Mouse (Mus musculus) bone marrow, adult 2 months (tissue): ENCODE measurements around the gene Ces1b. TPM values are rescaled to one million over a fixed set of nuclear protein-coding genes. Genes with fewer than 3 reads are reported as not detected.
A peak's percentile ranks its signal among the peaks of the same experiment; 100 is the strongest.

ENCODE experiments used
- H3K27ac ChIP-seq: fragments of 200-500 bp; 2 replicates; pipeline ENCODE4 v1.5.1; 2012; ENCODE audit warnings: low read depth, mild to moderate bottlenecking, control low read depth, inconsistent platforms, low read length; ENCODE audit not compliant: control insufficient read depth, poor library complexity, insufficient read depth
- H3K4me1 ChIP-seq: fragments of 200-500 bp; 2 replicates; pipeline ENCODE4 v1.6.1; 2011; ENCODE audit warnings: low read length; ENCODE audit not compliant: control insufficient read depth, insufficient read depth
- H3K4me3 ChIP-seq: fragments of 200-500 bp; replicated peaks from 2 replicates; pipeline ENCODE3; 2011; ENCODE audit warnings: mild to moderate bottlenecking, low read depth, low read length, control low read depth; ENCODE audit not compliant: control insufficient read depth
- CTCF ChIP-seq: fragments of 200-500 bp; IDR thresholded peaks from 2 replicates; pipeline ENCODE4 v1.5.1; 2011; ENCODE audit warnings: low read length, control low read depth; ENCODE audit not compliant: control insufficient read depth, insufficient read depth
- POLR2A ChIP-seq: fragments of 200-500 bp; IDR thresholded peaks from 2 replicates; pipeline ENCODE4 v1.6.1; 2011; ENCODE audit warnings: low read depth, mild to moderate bottlenecking, control low read depth, low read length, borderline replicate concordance; ENCODE audit not compliant: control insufficient read depth
- WGBS: fragments of 180-500 bp; shearing (Covaris S2); methylation state at CpG from one replicate; pipeline ENCODE4 v1.1.7; 2018; 5-methylcytosine and 5-hydroxymethylcytosine counted together
- polyA plus RNA-seq: library from polyadenylated mRNA; stranded (reverse); fragments of >200 nt; gene quantifications from 2 replicates; pipeline ENCODE4 v1.2.4, GENCODE M21; 2011; ENCODE audit warnings: low replicate concordance; ENCODE audit not compliant: missing spikeins, insufficient read depth, insufficient read length

The Ces1b gene
- polyA plus RNA-seq, 1 experiment = not detected

DNA sequence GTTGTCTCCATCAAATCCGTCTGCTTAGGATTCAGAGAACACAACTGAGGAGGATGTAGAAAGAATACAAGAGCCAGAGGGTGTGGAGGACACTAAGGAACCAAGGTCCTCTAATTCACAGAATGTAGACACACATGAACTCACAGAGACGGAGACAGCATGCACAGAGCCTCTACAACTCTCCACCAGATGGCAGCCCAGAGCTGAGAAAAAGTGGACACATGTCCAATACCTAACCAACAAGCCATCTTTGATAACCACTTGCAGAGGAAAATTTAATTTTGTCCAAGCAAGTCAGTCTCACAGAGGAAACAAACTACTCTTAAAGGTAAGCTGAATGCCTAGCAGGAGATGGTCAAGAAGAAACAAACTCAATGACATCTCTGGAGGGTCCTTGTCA is 20.6 kb downstream of the Ces1b start:
- Histone ChIP-seq H3K27ac (no peak overlapping the region), H3K4me1 (no peaks in the 10 kb centered on the region), H3K4me3 (no peak overlapping the region)
- 19% methylated on average over 2 of the region's 2 CpGs for WGBS
- TF ChIP-seq CTCF (peak; percentile 20; the same call in 1 of the 2 replicates), POLR2A (no peak)

DNA sequence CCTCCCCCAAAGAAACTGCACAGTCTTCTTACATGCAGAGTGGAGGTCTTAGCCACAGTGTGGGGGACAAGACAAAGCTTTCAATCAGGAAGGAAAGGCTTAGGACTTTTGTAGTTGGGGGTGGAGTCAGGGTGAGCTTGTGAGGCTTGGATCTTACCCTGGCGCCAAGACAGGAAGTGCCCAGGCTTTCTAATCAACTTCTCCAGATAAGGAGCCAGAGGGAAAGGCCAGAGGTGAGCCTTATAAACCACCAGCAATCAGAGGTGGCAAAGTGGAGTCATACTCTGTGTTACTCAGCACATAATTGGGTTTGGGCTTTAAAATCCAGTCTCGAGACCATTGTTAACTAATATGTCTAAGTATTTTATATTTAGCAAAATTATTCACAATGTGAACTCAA is 24.6 kb downstream of the Ces1b start:
- WGBS = 44% methylated on average over 2 of the region's 2 CpGs

DNA sequence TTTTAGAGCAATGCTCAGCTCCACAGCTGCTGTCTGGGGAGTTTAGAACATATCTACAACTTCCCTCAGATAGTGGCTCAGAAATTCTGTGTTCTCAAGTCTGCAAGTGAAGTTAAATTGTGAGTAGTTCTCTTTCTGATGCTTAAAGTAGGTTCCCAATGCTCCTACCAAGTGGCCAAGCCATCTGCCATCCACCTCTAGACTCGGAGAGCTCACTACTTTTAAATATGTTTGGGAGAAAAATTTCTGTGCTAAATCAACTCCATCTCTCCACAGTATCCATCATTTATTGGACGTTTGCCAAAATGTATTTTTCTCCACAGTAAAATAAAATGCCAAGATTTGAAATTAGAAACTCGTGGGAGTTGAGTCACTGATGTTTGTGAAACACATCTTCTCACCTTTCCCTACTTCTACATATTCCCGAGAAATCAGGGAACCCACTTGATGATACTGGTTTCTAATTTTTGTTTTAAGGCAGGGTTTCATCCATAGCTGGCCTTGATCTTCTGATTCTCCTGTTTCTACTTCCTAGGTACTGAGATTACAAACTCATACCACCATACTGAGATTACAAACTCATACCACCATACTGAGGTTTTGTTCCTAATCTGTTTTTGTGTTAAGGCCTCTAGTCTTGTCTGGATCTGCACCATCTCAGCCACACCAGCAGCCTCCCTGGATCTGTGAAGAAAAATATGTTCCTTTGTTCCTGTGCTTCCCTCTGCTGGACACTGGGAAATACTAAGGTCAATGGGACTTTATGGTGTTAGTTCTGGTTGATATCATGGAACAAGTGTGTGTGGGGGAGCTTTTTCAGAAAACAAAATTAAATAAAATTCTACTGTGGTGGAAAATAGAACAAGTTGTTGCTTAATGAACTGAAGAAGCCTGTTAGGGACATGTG is 31.1 kb downstream of the Ces1b start:
- 48% methylated on average over 4 of the region's 4 CpGs for WGBS
- Histone ChIP-seq H3K27ac (no peak overlapping the region), H3K4me1 (no peaks in the 10 kb centered on the region), H3K4me3 (no peak overlapping the region)
- TF ChIP-seq CTCF = no peak
- no peak for TF ChIP-seq POLR2A

More for the DNA sequence above, 24.6 kb downstream of the Ces1b start:
- no peak for TF ChIP-seq CTCF
- no peak for TF ChIP-seq POLR2A
- no peak overlapping the region for H3K27ac ChIP-seq
- no peak overlapping the region for H3K4me3 ChIP-seq
- H3K4me1 ChIP-seq = no peaks in the 10 kb centered on the region

DNA sequence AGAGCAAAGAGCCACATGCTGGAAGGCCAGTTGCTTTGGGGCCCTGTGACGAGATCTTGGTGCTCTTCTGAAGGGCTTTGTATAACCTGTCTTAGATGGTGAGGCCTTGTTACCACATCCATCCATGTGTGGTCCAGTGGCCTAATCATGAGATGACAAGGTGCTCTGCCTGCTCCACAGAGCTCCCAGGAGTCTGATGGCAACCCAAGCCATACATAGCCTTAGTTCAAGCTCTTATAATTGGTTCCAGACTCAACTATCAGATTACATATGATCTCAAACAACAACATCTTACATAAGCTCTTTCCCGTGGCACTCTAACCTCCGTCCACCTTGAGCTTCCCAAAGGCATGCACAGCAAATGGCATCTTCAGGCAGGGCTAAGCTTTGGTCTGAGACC is 31.7 kb downstream of the Ces1b start, which contains the start of gene Ces1a:
Gene Ces1a (minus strand): TSS at position 101 of the 400 bp plus-strand sequence.
- no peaks in the 10 kb centered on the region for H3K4me1 ChIP-seq
- H3K27ac ChIP-seq = no peak within 1 kb of the TSS
- H3K4me3 ChIP-seq = no peak within 1 kb of the TSS
- TF ChIP-seq CTCF (no peak), POLR2A (no peak)
- WGBS = 74% methylated on average over 3 of the region's 3 CpGs

DNA sequence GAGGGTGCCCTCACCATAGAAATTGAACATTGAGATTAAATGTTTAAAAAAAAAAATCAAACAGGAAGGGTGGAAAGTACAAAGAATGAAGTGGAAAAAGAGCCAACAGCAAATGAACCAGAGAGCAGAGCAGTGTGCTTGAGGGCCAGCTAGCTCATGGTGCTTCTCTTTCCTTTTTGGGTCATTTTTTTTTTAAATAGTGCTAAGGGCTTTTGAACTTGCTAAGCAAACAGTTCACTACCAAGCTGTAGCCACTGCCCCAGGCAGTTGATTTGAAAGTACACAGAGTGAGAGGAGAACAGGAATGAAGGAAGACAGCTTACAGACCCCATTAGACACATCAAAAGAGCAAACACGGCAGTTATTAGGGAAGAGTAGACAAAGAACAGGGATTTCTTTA is 36.7 kb downstream of the Ces1b start:
- Histone ChIP-seq H3K27ac (no peak overlapping the region), H3K4me3 (no peak overlapping the region), H3K4me1 (no peaks in the 10 kb centered on the region)
- TF ChIP-seq CTCF = no peak
- no peak for TF ChIP-seq POLR2A
- 58% methylated on average over 1 of the region's 1 CpGs for WGBS

DNA sequence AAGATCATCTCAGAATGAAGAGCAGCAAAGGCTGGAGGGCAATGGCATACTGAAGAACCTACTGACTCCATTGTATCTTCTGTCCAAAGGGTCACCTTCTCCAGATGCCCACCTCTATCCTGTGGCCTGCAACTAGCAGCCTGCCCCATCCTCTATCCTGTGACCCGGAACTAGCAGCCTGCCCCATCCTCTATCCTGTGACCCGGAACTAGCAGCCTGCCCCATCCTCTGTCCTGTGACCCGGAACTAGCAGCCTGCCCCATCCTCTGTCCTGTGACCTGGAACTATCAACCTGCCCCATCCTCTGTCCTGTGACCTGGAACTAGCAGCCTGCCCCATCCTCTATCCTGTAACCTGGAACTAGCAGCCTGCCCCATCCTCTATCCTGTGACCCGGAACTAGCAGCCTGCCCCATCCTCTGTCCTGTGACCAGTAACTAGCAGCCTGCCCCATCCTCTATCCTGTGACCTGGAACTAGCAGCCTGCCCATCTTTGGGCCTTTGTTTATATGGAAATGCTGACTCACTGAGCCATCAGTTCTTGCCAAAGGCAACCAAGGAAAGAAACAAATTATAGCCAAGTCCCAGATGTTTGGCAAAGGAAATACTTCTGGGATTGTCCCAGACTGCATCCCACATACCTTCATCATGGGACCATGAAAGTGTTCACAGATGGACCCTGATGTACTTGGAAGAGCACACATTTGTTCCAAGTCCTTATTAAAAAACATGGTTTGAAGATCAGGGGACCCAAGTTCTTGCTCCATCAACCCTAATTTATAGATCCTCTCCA is 38.8 kb downstream of the Ces1b start:
- TF ChIP-seq CTCF = no peak
- TF ChIP-seq POLR2A = no peak
- WGBS = 67% methylated on average over 4 of the region's 4 CpGs
- Histone ChIP-seq H3K4me3 (no peak overlapping the region), H3K4me1 (no peaks in the 10 kb centered on the region), H3K27ac (no peak overlapping the region)

DNA sequence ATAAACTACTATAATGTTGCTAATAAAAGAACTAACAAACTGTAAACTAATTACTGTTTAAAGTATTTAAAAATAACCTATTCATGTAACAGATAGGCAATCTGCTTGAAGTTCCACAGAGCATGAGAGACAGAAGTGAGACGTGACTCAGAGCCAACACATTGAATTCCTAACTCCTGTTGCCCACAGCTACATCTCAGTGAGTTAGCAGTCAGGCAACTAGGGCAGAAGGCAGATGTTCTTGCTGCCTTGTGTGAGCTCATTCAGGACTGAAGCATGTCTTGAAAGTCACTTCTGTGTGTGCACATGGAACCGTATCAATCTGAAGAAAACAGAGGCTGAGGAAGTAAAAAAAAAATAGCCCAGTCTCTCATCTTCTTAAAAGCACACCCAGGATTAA is 39.6 kb downstream of the Ces1b start:
- TF ChIP-seq POLR2A (no peak), CTCF (no peak)
- no peak overlapping the region for H3K4me3 ChIP-seq
- no peaks in the 10 kb centered on the region for H3K4me1 ChIP-seq
- WGBS = 73% methylated on average over 2 of the region's 2 CpGs
- H3K27ac ChIP-seq = no peak overlapping the region

DNA sequence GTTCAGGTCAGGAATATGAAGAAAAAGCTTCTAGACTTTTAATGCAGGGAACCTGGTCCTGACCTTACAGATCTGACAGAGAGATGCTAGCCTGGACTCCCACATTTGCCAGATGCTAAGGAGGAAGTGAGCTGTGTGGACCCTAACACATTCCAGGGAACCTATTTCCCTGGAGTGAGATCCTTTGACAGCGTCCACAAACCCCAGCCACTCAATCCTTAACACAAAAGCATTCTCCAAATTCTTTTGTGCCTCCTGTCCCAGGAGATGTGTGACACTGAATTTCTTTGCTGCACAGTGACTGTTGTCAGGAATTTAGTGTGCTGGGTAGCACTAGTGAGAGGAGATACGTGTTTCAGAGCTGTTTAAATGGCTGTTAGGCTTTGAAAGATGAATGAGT is 41.0 kb downstream of the Ces1b start:
- no peak for TF ChIP-seq CTCF
- no peak for TF ChIP-seq POLR2A

More for the DNA sequence above, 41.0 kb downstream of the Ces1b start:
- H3K4me1 ChIP-seq = no peaks in the 10 kb centered on the region
- WGBS = 34% methylated on average over 2 of the region's 2 CpGs
- no peak overlapping the region for H3K27ac ChIP-seq
- no peak overlapping the region for H3K4me3 ChIP-seq
